Mouse (Mus musculus) liver, embryonic 14.5 days (tissue): ENCODE measurements around the gene Mcm7.
A peak's percentile ranks its signal among the peaks of the same experiment; 100 is the strongest.

Experiments used
- CTCF ChIP-seq: IDR thresholded peaks from 2 replicates; pipeline ENCODE4 v1.5.1; 2016; ENCODE audit warnings: antibody characterized with exemption, low read depth, control low read depth
- EP300 ChIP-seq: IDR thresholded peaks from 2 replicates; pipeline ENCODE4 v1.6.1; 2016; ENCODE audit warnings: antibody characterized with exemption, low read depth

DNA sequence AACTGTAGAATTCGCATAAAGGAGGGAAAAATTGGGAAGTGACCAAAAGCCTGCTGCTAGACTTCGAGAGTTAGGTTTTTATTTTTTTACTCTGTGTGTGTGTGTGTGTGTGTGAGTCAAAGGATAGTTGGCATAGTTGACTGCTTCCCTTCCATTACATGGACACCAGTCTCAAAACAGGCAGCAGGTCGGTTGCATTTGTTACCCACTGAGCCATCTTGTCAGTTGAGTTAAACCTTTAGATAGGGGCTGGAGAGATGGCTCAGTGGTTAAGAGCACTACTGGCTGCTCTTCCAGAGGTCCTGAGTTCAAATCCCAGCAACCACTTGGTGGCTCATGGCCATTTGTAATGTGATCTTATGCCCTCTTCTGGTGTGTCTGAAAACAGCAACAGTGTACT is 54.2 kb downstream of the Mcm7 start:
- TF ChIP-seq CTCF (peak; percentile 25), EP300 (no peak)
